Mouse (Mus musculus): ENCODE data around the gene Fam25c. TPM values are rescaled to one million over a fixed set of nuclear protein-coding genes. Genes with fewer than 3 reads are reported as not detected.

Gene Fam25c
- polyA plus RNA-seq, 1 experiment from 2014 or later: not detected

DNA sequence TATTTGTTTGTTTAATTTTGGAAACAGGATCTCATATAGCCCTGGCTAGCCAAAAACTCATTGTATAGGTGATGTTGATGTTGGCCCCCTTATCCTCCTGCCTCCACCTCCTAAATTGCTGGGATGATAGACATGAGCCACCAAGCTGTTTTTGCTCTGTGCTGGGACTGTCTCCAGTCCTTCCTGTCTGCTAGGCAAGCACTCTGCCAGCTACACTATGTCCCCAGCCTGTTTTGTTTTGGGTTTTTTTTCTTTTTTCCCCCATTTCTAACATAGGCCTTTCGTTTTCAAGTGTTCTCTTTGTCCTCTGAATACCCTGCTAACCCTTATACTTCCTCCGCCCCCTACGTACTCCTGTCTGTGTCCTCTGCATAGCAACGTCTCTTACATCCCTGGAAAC, 38.1 kb upstream of the Fam25c start:
- 0 out of 2 replicates have a peak, but pooled peaks cover 2% of the 10 kb centered on the region for H3K9me3 ChIP-seq (ENCODE audit: control insufficient read depth, low read length)
- WGBS: 59% methylated on average over 4 of the region's 4 CpGs
- H3K4me2 ChIP-seq (ENCODE audit: low read length): no peak overlapping the region
- 0 out of 4 replicates have a peak, but pooled peaks cover 0 to 3% of the 10 kb centered on the region in 2 experiments for H3K4me1 ChIP-seq (ENCODE audit: control insufficient read depth in 2 of 2, insufficient read depth in 2 of 2, low read length in 2 of 2)
- H3K4me3 ChIP-seq (ENCODE audit: control insufficient read depth in 1 of 2, insufficient read depth in 1 of 2, low read depth in 1 of 2, low read length in 2 of 2): no peak overlapping the region
- no peak for ATAC-seq (ENCODE audit: insufficient number of reproducible peaks, insufficient read depth, low FRiP score, low read depth)
- no peak overlapping the region for H3K27ac ChIP-seq (replicated peaks in 1 of 2; ENCODE audit: control insufficient read depth in 1 of 2, insufficient read depth in 1 of 2, low read depth in 2 of 2, low read length in 2 of 2)
- no peak overlapping the region for H3K9ac ChIP-seq (ENCODE audit: low read length)
- peaks cover 17% of the 10 kb centered on the region for H3K36me3 ChIP-seq (ENCODE audit: control insufficient read depth, insufficient read depth, low read length)
- no peaks in the 10 kb centered on the region for H3K27me3 ChIP-seq (ENCODE audit: control insufficient read depth, insufficient read depth, low read length)

DNA sequence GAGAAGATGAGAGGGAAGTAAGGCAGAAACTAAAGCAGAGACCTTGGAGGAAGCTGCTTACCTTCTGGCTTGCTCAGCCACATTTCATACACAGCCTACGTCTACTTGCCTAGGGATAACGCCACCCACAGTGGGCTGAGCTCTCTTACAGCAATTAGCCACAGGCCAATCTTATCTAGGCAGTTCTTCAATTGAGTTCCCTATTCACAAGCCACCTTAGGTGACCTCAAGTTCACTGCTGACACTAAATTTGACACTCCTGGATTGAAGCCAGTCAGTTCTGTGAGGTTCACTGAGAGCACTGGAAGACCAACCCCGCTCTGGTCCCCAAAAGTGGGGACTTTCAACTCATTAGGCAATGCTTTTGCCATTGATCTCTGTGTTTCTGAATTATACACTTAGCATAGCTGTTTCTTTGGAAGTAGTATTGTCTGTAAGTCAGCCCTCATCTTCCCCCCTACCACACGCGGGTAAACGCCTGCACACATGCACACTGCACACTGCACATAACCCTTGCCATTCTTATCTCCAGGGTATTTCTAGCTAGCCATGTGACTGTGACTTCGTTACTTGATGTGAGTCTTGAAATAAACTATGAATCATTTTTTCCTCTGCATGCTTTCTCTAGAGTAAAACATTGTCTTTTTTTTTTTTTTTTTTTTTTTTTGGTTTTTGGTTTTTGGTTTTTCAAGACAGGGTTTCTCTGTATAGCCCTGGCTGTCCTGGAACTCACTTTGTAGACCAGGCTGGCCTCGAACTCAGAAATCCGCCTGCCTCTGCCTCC, 27.9 kb upstream of the Fam25c start:
- Histone ChIP-seq H3K36me3 (ENCODE audit: control insufficient read depth, insufficient read depth, low read length) (no peaks in the 10 kb centered on the region), H3K4me1 (ENCODE audit: control insufficient read depth in 2 of 2, insufficient read depth in 2 of 2, low read length in 2 of 2) (peaks cover 12 to 14% of the 10 kb centered on the region in 2 experiments), H3K27ac (replicated peaks in 1 of 2; ENCODE audit: control insufficient read depth in 1 of 2, insufficient read depth in 1 of 2, low read depth in 2 of 2, low read length in 2 of 2) (no peak overlapping the region), H3K4me3 (ENCODE audit: control insufficient read depth in 1 of 2, insufficient read depth in 1 of 2, low read depth in 1 of 2, low read length in 2 of 2) (no peak overlapping the region), H3K27me3 (ENCODE audit: control insufficient read depth, insufficient read depth, low read length) (no peaks in the 10 kb centered on the region), H3K4me2 (ENCODE audit: low read length) (no peak overlapping the region), H3K9ac (ENCODE audit: low read length) (no peak overlapping the region), H3K9me3 (ENCODE audit: control insufficient read depth, low read length) (no peaks in the 10 kb centered on the region)
- no peak for ATAC-seq (ENCODE audit: insufficient number of reproducible peaks, insufficient read depth, low FRiP score, low read depth)
- WGBS: 84% methylated on average over 9 of the region's 9 CpGs

DNA sequence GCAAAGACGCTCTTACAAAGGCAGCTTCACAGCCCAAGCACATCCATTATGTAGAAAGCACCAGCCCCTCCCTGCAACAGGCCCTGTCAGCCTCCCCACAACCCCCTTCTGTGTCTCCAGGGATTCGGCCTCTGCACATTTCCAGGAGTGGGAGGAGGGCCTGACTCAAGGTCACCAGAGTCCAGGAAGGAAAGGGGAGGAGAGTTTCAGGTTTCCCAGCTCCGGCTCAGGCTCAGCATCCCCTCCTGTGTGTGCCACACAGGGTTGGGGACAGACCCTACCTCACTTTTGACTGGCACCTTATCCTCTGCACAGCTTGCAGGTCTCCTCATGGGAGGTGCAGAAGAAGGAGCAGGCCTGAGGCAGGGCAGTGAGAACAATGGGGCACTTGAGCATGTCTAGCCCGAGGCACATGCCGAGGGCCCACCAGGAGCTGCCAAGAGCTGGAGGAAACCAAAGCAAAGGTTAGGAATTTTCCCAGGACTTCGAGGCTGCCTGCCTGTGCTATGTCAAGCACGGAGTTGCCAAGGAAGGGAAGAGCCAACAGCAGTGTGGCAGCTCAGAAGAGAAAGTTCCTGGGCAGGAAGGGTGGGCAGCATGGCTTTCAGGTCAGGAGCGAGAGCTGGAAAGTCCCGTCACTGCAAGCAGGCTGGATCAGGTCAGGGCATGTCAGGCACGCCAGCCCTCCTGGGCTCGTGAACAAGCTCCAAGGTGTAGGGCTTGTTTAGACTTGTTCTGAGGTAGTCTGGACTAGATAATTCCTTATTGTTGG, 23.5 kb upstream of the Fam25c start:
- peak; percentile 74 for ATAC-seq (ENCODE audit: insufficient number of reproducible peaks, insufficient read depth, low FRiP score, low read depth)

DNA sequence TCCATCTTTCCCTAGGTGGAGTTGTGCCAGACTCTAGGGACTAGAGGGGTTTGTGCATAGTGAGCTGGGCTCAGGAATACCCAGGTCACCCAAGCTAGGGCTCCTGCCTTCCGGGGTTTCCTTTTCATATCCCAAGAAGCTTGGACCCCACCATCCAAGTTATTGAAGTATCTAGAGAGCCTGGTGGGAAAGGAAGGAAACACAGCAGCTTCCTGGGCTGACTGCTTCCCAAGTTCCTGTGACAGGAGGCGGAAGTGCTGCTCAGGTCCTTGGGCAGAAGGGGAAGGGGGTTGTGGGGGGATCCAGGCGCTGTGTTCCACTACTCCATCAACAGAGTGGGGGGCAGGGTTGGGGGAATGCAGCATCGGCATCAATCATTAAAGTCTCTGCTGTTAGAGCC, 21.9 kb upstream of the Fam25c start:
- H3K4me1 ChIP-seq (ENCODE audit: control insufficient read depth in 2 of 2, insufficient read depth in 2 of 2, low read length in 2 of 2): peaks cover 20 to 28% of the 10 kb centered on the region in 2 experiments
- ATAC-seq (ENCODE audit: insufficient number of reproducible peaks, insufficient read depth, low FRiP score, low read depth): no peak
- H3K27ac ChIP-seq (replicated peaks in 1 of 2; ENCODE audit: control insufficient read depth in 1 of 2, insufficient read depth in 1 of 2, low read depth in 2 of 2, low read length in 2 of 2): peak overlapping the region in 1 of 2 experiments; percentile 66; a peak in 2 of 4 replicates
- H3K9ac ChIP-seq (ENCODE audit: low read length): peak overlapping the region; percentile 64
- peak overlapping the region; percentile 42 for H3K4me2 ChIP-seq (ENCODE audit: low read length)
- peak overlapping the region; percentile 37 to 45 for H3K4me3 ChIP-seq (ENCODE audit: control insufficient read depth in 1 of 2, insufficient read depth in 1 of 2, low read depth in 1 of 2, low read length in 2 of 2)
- no peaks in the 10 kb centered on the region for H3K27me3 ChIP-seq (ENCODE audit: control insufficient read depth, insufficient read depth, low read length)
- 71% methylated on average over 4 of the region's 4 CpGs for WGBS
- no peaks in the 10 kb centered on the region for H3K9me3 ChIP-seq (ENCODE audit: control insufficient read depth, low read length)
- no peaks in the 10 kb centered on the region for H3K36me3 ChIP-seq (ENCODE audit: control insufficient read depth, insufficient read depth, low read length)

More for the DNA sequence above, 23.5 kb upstream of the Fam25c start:
- peak overlapping the region; percentile 53 to 62 for H3K27ac ChIP-seq (replicated peaks in 1 of 2; ENCODE audit: control insufficient read depth in 1 of 2, insufficient read depth in 1 of 2, low read depth in 2 of 2, low read length in 2 of 2)
- H3K9ac ChIP-seq (ENCODE audit: low read length): peak overlapping the region; percentile 36; the same call in 1 of the 2 replicates
- no peaks in the 10 kb centered on the region for H3K36me3 ChIP-seq (ENCODE audit: control insufficient read depth, insufficient read depth, low read length)
- no peaks in the 10 kb centered on the region for H3K9me3 ChIP-seq (ENCODE audit: control insufficient read depth, low read length)
- peaks cover 20 to 28% of the 10 kb centered on the region in 2 experiments for H3K4me1 ChIP-seq (ENCODE audit: control insufficient read depth in 2 of 2, insufficient read depth in 2 of 2, low read length in 2 of 2)
- 24% methylated on average over 11 of the region's 11 CpGs for WGBS
- peak overlapping the region; percentile 42 for H3K4me2 ChIP-seq (ENCODE audit: low read length)
- H3K27me3 ChIP-seq (ENCODE audit: control insufficient read depth, insufficient read depth, low read length): no peaks in the 10 kb centered on the region
- H3K4me3 ChIP-seq (ENCODE audit: control insufficient read depth in 1 of 2, insufficient read depth in 1 of 2, low read depth in 1 of 2, low read length in 2 of 2): peak overlapping the region in 1 of 2 experiments; percentile 15; a peak in 1 of 4 replicates

DNA sequence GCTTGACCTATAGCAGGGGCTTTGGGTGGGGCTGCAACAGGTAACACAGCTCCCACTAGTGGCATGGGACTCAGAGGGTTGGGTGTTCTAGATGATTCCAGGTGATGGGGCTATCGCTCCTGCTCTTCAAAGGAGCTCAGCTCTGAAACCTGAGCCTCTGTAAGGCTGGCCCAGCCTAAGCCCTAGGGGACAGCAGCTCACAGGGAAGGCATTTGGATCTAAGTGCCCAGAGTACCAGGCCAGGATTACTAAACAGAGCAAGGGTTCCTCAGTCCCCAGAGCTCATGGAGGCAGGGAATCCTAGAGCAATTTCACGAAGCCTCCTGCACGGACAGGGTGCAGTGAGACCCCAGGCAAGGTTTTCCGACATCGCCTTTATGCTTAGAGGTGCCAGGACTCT, 20.7 kb upstream of the Fam25c start:
- Histone ChIP-seq H3K9ac (ENCODE audit: low read length) (peak overlapping the region; percentile 64), H3K27ac (replicated peaks in 1 of 2; ENCODE audit: control insufficient read depth in 1 of 2, insufficient read depth in 1 of 2, low read depth in 2 of 2, low read length in 2 of 2) (peak overlapping the region; percentile 28 to 66), H3K27me3 (ENCODE audit: control insufficient read depth, insufficient read depth, low read length) (no peaks in the 10 kb centered on the region), H3K36me3 (ENCODE audit: control insufficient read depth, insufficient read depth, low read length) (no peaks in the 10 kb centered on the region), H3K9me3 (ENCODE audit: control insufficient read depth, low read length) (no peaks in the 10 kb centered on the region), H3K4me3 (ENCODE audit: control insufficient read depth in 1 of 2, insufficient read depth in 1 of 2, low read depth in 1 of 2, low read length in 2 of 2) (peak overlapping the region; percentile 37 to 45), H3K4me1 (ENCODE audit: control insufficient read depth in 2 of 2, insufficient read depth in 2 of 2, low read length in 2 of 2) (peaks cover 20 to 28% of the 10 kb centered on the region in 2 experiments), H3K4me2 (ENCODE audit: low read length) (peak overlapping the region; percentile 42)
- whole genome bisulfite sequencing: 69% methylated on average over 5 of the region's 5 CpGs
- no peak for ATAC-seq (ENCODE audit: insufficient number of reproducible peaks, insufficient read depth, low FRiP score, low read depth)

DNA sequence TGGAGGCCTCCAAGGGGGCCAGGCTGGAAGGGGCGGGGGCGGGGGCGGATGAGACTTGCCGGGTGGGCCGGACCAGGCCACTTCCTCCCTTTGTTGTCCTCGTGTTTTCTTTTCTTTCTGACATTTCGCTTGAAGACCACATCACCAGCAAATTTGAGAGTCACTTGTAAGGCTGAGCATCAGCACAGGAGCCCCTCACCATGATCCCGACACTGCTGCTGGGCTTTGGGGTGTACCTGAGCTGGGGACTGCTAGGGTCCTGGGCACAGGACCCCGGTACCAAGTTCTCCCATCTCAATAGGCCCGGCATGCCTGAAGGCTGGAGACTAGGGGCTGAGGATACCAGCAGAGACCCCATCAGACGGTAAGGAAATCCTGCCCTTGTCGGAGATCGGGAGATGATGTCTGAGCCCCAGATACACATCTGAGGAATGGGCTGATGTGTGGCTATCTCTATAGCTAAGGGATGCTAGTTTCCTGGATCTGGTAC, 20.2 kb upstream of the Fam25c start, which contains the start of gene Mmrn2:
Mmrn2 (plus strand) TSS at position 51 of the 490 bp plus-strand sequence.
- Histone ChIP-seq H3K9me3 (ENCODE audit: control insufficient read depth, low read length) (no peaks in the 10 kb centered on the region), H3K27me3 (ENCODE audit: control insufficient read depth, insufficient read depth, low read length) (no peaks in the 10 kb centered on the region), H3K4me3 (ENCODE audit: control insufficient read depth in 1 of 2, insufficient read depth in 1 of 2, low read depth in 1 of 2, low read length in 2 of 2) (peak within 1 kb of the TSS; percentile 37 to 45), H3K4me2 (ENCODE audit: low read length) (peak within 1 kb of the TSS; percentile 42), H3K27ac (replicated peaks in 1 of 2; ENCODE audit: control insufficient read depth in 1 of 2, insufficient read depth in 1 of 2, low read depth in 2 of 2, low read length in 2 of 2) (peak within 1 kb of the TSS; percentile 28 to 66), H3K36me3 (ENCODE audit: control insufficient read depth, insufficient read depth, low read length) (no peaks in the 10 kb centered on the region), H3K9ac (ENCODE audit: low read length) (peak within 1 kb of the TSS; percentile 64), H3K4me1 (ENCODE audit: control insufficient read depth in 2 of 2, insufficient read depth in 2 of 2, low read length in 2 of 2) (peaks cover 20 to 28% of the 10 kb centered on the region in 2 experiments)
- no peak for ATAC-seq (ENCODE audit: insufficient number of reproducible peaks, insufficient read depth, low FRiP score, low read depth)
- 70% methylated on average over 13 of the region's 13 CpGs for WGBS

DNA sequence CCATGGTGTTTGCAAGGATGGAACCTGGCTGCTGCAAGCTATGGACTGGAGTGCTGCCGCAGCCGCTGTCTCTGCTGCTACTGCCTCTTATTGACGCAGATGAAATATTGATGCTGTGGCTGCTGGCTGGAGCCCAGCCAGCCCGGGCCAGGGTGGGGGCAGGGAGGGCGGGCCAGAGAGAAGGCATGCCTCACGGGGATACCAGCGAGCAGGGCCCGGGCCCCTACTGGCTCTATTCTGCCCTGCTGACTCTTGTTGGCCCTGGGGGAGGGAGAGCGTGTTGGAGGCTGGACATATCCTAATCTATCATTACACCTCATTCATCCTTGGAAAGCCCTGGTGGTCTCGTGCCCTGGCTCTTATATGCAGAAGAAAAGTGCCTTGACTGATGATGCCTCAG, 19.3 kb upstream of the Fam25c start, which contains the start of gene Sncg:
Sncg (minus strand) TSS at position 213 of the 400 bp plus-strand sequence.
- Histone ChIP-seq H3K4me3 (ENCODE audit: control insufficient read depth in 1 of 2, insufficient read depth in 1 of 2, low read depth in 1 of 2, low read length in 2 of 2) (peak within 1 kb of the TSS; percentile 37 to 45), H3K9ac (ENCODE audit: low read length) (peak within 1 kb of the TSS; percentile 64), H3K9me3 (ENCODE audit: control insufficient read depth, low read length) (no peaks in the 10 kb centered on the region), H3K4me1 (ENCODE audit: control insufficient read depth in 2 of 2, insufficient read depth in 2 of 2, low read length in 2 of 2) (peaks cover 20 to 28% of the 10 kb centered on the region in 2 experiments), H3K27ac (replicated peaks in 1 of 2; ENCODE audit: control insufficient read depth in 1 of 2, insufficient read depth in 1 of 2, low read depth in 2 of 2, low read length in 2 of 2) (peak within 1 kb of the TSS; percentile 15 to 66; a peak in 3 of 4 replicates), H3K36me3 (ENCODE audit: control insufficient read depth, insufficient read depth, low read length) (no peaks in the 10 kb centered on the region), H3K27me3 (ENCODE audit: control insufficient read depth, insufficient read depth, low read length) (no peaks in the 10 kb centered on the region), H3K4me2 (ENCODE audit: low read length) (peak within 1 kb of the TSS; percentile 42)
- WGBS: 44% methylated on average over 10 of the region's 10 CpGs
- ATAC-seq (ENCODE audit: insufficient number of reproducible peaks, insufficient read depth, low FRiP score, low read depth): no peak
